8 mouse cellular contexts compared by ENCODE assay signal in genomic region chr15:6709618-6710017, GRCm38 (mm10). TPM values are rescaled to one million over a fixed set of nuclear protein-coding genes. Genes with fewer than 3 reads are reported as not detected.
A peak's percentile ranks its signal among the peaks of the same experiment; 100 is the strongest.
DNase-seq lines count a peak whose midpoint lies in the region; ATAC-seq and TF ChIP-seq lines count a peak whose summit lies in the region.

No protein-coding gene starts in this region.

- H3K4me1 ChIP-seq in kidney, adult 2 months (ENCODE audit: control insufficient read depth, insufficient read depth, low read length), result peaks cover 10% of the 10 kb centered on the region
- peaks cover 16% of the 10 kb centered on the region for H3K4me1 ChIP-seq in bone marrow macrophage, adult 2 months (ENCODE audit: control insufficient read depth, insufficient read depth, low read length)
- peaks cover 14% of the 10 kb centered on the region for H3K4me1 ChIP-seq in hindbrain, embryonic 16.5 days (ENCODE audit: control insufficient read depth, insufficient read depth, low read depth, low read length)
- peaks cover 41% of the 10 kb centered on the region for H3K4me1 ChIP-seq in midbrain, embryonic 16.5 days (ENCODE audit: control insufficient read depth, insufficient read depth, low read length)

- no peaks in the 10 kb centered on the region for H3K9me3 ChIP-seq in hindbrain, embryonic 16.5 days (ENCODE audit: control insufficient read depth, low read length)
- no peaks in the 10 kb centered on the region for H3K9me3 ChIP-seq in midbrain, embryonic 16.5 days (replicated peaks; ENCODE audit: control insufficient read depth, low read length, poor library complexity, severe bottlenecking)

- no peak for TF ChIP-seq CTCF in kidney, adult 2 months (conservative IDR thresholded peaks at IDR 0.05; ENCODE audit: insufficient read depth, insufficient read length, low read depth, low read length)
- TF ChIP-seq CTCF in bone marrow macrophage, adult 2 months (IDR thresholded peaks at IDR 0.05; ENCODE audit: low read depth, low read length), result no peak

- TF ChIP-seq POLR2A in kidney, adult 2 months (IDR thresholded peaks at IDR 0.05; ENCODE audit: low read depth, low read length), result no peak
- no peak for TF ChIP-seq POLR2A in bone marrow macrophage, adult 2 months (IDR thresholded peaks at IDR 0.05; ENCODE audit: borderline replicate concordance, low read depth, low read length)

- H3K27ac ChIP-seq in kidney, adult 2 months (ENCODE audit: insufficient read depth, low read depth, low read length), result no peak overlapping the region
- no peak overlapping the region for H3K27ac ChIP-seq in bone marrow macrophage, adult 2 months (ENCODE audit: insufficient read depth, low read depth, low read length)
- no peak overlapping the region; the same call in 1 of the 2 replicates for H3K27ac ChIP-seq in hindbrain, embryonic 16.5 days (ENCODE audit: low read depth, low read length)
- H3K27ac ChIP-seq in midbrain, embryonic 16.5 days (ENCODE audit: low read length), result no peak overlapping the region

- H3K4me3 ChIP-seq in kidney, adult 2 months (ENCODE audit: insufficient read depth, low read depth, low read length), result peak overlapping the region; percentile 71
- H3K4me3 ChIP-seq in bone marrow macrophage, adult 2 months (ENCODE audit: insufficient read depth, low read length), result peak overlapping the region; percentile 67
- H3K4me3 ChIP-seq in hindbrain, embryonic 16.5 days (ENCODE audit: low read length), result peak overlapping the region; percentile 61
- peak overlapping the region; percentile 96 for H3K4me3 ChIP-seq in midbrain, embryonic 16.5 days (ENCODE audit: low read depth, low read length)

- peak overlapping the region; percentile 92 for H3K4me2 ChIP-seq in hindbrain, embryonic 16.5 days (ENCODE audit: low read length)
- peak overlapping the region; percentile 81 for H3K4me2 ChIP-seq in midbrain, embryonic 16.5 days (ENCODE audit: low read length)

- peak overlapping the region; percentile 94 for H3K9ac ChIP-seq in hindbrain, embryonic 16.5 days (ENCODE audit: low read depth, low read length)
- peak overlapping the region; percentile 96 for H3K9ac ChIP-seq in midbrain, embryonic 16.5 days (ENCODE audit: low read depth, low read length)

- peaks cover 1% of the 10 kb centered on the region; the same call in 1 of the 2 replicates for H3K27me3 ChIP-seq in kidney, adult 2 months (replicated peaks; ENCODE audit: control insufficient read depth, insufficient read depth, low read length)
- no peaks in the 10 kb centered on the region for H3K27me3 ChIP-seq in hindbrain, embryonic 16.5 days (replicated peaks; ENCODE audit: control insufficient read depth, insufficient read depth, low read length)
- no peaks in the 10 kb centered on the region for H3K27me3 ChIP-seq in midbrain, embryonic 16.5 days (ENCODE audit: control insufficient read depth, insufficient read depth, low read depth, low read length)

- no peak for DNase-seq in kidney, adult 2 months
- no peak for DNase-seq in kidney, postnatal 10 days
- no peak for DNase-seq in layer of hippocampus, adult 9-11 months
- no peak for DNase-seq in spleen, postnatal 4 days (ENCODE audit: low spot score in 2 of 2)
- DNase-seq in MN1 (ENCODE audit: low spot score), result no peak

- 37% methylated on average over 8 of the region's 8 CpGs for WGBS in kidney, adult 2 months
- WGBS in hindbrain, embryonic 16.5 days, result 19% methylated on average over 8 of the region's 8 CpGs
- 15% methylated on average over 8 of the region's 8 CpGs for WGBS in midbrain, embryonic 16.5 days

- no peak for ATAC-seq in hindbrain, embryonic 16.5 days
- no peak for ATAC-seq in midbrain, embryonic 16.5 days

- no peaks in the 10 kb centered on the region for H3K36me3 ChIP-seq in kidney, adult 2 months (ENCODE audit: control insufficient read depth, insufficient read depth, low read length)
- H3K36me3 ChIP-seq in hindbrain, embryonic 16.5 days (ENCODE audit: control insufficient read depth, insufficient read depth, low read length), result no peaks in the 10 kb centered on the region
- no peaks in the 10 kb centered on the region for H3K36me3 ChIP-seq in midbrain, embryonic 16.5 days (ENCODE audit: control insufficient read depth, insufficient read depth, low read length)

RNA-seq across cellular contexts. Expression of gene Rictor, which starts 1.4 kb away (rescaled TPM):
- polyA plus RNA-seq in kidney, adult 2 months (2012; rRNA removed), result 4.8 and 5.2 TPM in 2 replicates
- 12.9 and 13.5 TPM in 2 replicates for polyA plus RNA-seq in bone marrow macrophage, adult 2 months (2012; ENCODE audit: insufficient read depth, insufficient read length, missing spikeins)
- polyA plus RNA-seq in hindbrain, embryonic 16.5 days (2015; fragmentation: Nextera tagmentation; extraction: Ambion mirVana), result 50.5 and 51.6 TPM in 2 replicates
- polyA plus RNA-seq in midbrain, embryonic 16.5 days (2015; fragmentation: Nextera tagmentation; extraction: Ambion mirVana), result 57.1 and 64.4 TPM in 2 replicates
